Mouse (Mus musculus) hindbrain, embryonic 14.5 days (tissue): Measurements from ENCODE around the gene Meltf. TPM values are rescaled to one million over a fixed set of nuclear protein-coding genes. Genes with fewer than 3 reads are reported as not detected.

Experiments used
- ATAC-seq: fragments of 200-750 bp; cut with Nextera tagmentation; 2 replicates; pipeline ENCODE4 v1.8.0; 2017; ENCODE audit warnings: moderate number of reproducible peaks, mild to moderate bottlenecking, moderate TSS enrichment, moderate library complexity; ENCODE audit not compliant: low FRiP score
- DNase-seq: peaks from one replicate; pipeline ENCODE4 v3.0.0-alpha.2; 2015; ENCODE audit warnings: low spot score
- H3K27ac ChIP-seq: fragments of 300-500 bp; sonication (generic); 2 replicates; pipeline ENCODE4 v1.5.1; 2014; ENCODE audit warnings: mild to moderate bottlenecking, moderate library complexity
- H3K27me3 ChIP-seq: fragments of 300-500 bp; sonication (generic); 2 replicates; pipeline ENCODE4 v1.6.1; 2014; ENCODE audit warnings: mild to moderate bottlenecking, low read length, mixed read lengths; ENCODE audit not compliant: control insufficient read depth, insufficient read depth
- H3K36me3 ChIP-seq: fragments of 300-500 bp; sonication (generic); replicated peaks from 2 replicates; pipeline ENCODE4 v1.6.1; 2014; ENCODE audit not compliant: control insufficient read depth, insufficient read depth
- H3K4me1 ChIP-seq: fragments of 300-500 bp; sonication (generic); replicated peaks from 2 replicates; pipeline ENCODE4 v1.6.1; 2014; ENCODE audit warnings: antibody characterized with exemption, low read length, mixed read lengths; ENCODE audit not compliant: control insufficient read depth, insufficient read depth
- H3K4me2 ChIP-seq: fragments of 300-500 bp; sonication (generic); replicated peaks from 2 replicates; pipeline ENCODE4 v1.6.1; 2014; ENCODE audit warnings: mild to moderate bottlenecking, moderate library complexity
- H3K4me3 ChIP-seq: fragments of 300-500 bp; sonication (generic); replicated peaks from 2 replicates; pipeline ENCODE4 v1.5.1; 2014; ENCODE audit warnings: mild to moderate bottlenecking, low read length
- H3K9ac ChIP-seq: fragments of 300-500 bp; sonication (generic); 2 replicates; pipeline ENCODE4 v1.6.1; 2014
- H3K9me3 ChIP-seq: fragments of 300-500 bp; sonication (generic); 2 replicates; pipeline ENCODE4 v1.6.1; 2016; ENCODE audit warnings: low read length; ENCODE audit not compliant: control insufficient read depth
- WGBS: fragments of 180-500 bp; shearing (Covaris S2); extraction: QIAGEN DNeasy Blood & Tissue Kit; methylation state at CpG from one replicate; pipeline ENCODE4 v1.1.7; 2014; 5-methylcytosine and 5-hydroxymethylcytosine counted together
- polyA plus RNA-seq: library from polyadenylated mRNA; unstranded; fragments of >200 nt; fragmentation: Nextera tagmentation; extraction: Ambion mirVana; gene quantifications from 2 replicates; pipeline ENCODE4 v1.2.1, GENCODE M21; 2014

Meltf gene
- polyA plus RNA-seq, 1 experiment from 2014 or later: 0.17 TPM

- ATAC-seq: no peak
- H3K27ac ChIP-seq: no peak overlapping the region
- DNase-seq: no peak
- no peak overlapping the region for H3K4me2 ChIP-seq
- no peak overlapping the region for H3K9ac ChIP-seq
- H3K4me3 ChIP-seq: no peak overlapping the region
- peaks cover 48% of the 10 kb centered on the region for H3K36me3 ChIP-seq
- no peaks in the 10 kb centered on the region for H3K9me3 ChIP-seq
- no peaks in the 10 kb centered on the region for H3K27me3 ChIP-seq
- WGBS: 70% methylated on average over 3 of the region's 3 CpGs
- H3K4me1 ChIP-seq: no peaks in the 10 kb centered on the region
Observed at GRCm38 (mm10) chr16:31865242-31865641, 13.4 kb upstream of the Meltf start.

DNA sequence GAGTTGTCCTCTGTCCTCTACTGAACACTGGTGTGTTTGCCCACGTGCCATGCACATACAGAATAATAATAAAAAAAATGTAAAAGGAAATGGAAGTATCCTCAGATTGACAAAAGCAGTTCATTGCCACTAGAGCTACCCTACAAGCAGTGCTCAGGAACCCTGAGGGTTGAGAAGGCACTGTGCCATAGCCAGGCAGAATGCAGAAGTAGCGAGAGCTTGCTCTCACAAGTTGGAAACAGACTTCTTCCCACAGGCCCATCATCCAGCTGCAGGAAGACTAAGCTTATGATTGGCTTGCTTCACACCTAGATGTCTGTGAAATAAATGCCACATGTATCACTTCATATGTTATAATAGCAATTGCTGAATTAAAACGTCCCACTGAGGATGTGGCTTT lies 11.7 kb upstream of the Meltf start:
- Histone ChIP-seq H3K4me2 (no peak overlapping the region), H3K27me3 (no peaks in the 10 kb centered on the region), H3K9ac (no peak overlapping the region), H3K27ac (no peak overlapping the region), H3K36me3 (peaks cover 46% of the 10 kb centered on the region), H3K4me1 (no peaks in the 10 kb centered on the region), H3K4me3 (no peak overlapping the region), H3K9me3 (no peaks in the 10 kb centered on the region)
- ATAC-seq (no peak), DNase-seq (no peak)
- 94% methylated on average over 3 of the region's 3 CpGs for WGBS

- Histone ChIP-seq H3K4me2 (no peak overlapping the region), H3K4me3 (no peak overlapping the region), H3K9ac (no peak overlapping the region), H3K27ac (no peak overlapping the region), H3K9me3 (no peaks in the 10 kb centered on the region), H3K27me3 (no peaks in the 10 kb centered on the region), H3K4me1 (no peaks in the 10 kb centered on the region), H3K36me3 (peaks cover 46% of the 10 kb centered on the region)
- no peak for DNase-seq
- 80% methylated on average over 4 of the region's 4 CpGs for WGBS
- ATAC-seq: no peak
Observed at GRCm38 (mm10) chr16:31867736-31868135, 10.9 kb upstream of the Meltf start.

GRCm38 (mm10) chr16:31873721-31874120 lies 4.9 kb upstream of the Meltf start:
- H3K4me2 ChIP-seq: no peak overlapping the region
- ATAC-seq (no peak), DNase-seq (no peak)
- H3K9me3 ChIP-seq: no peaks in the 10 kb centered on the region
- H3K4me1 ChIP-seq: no peaks in the 10 kb centered on the region
- H3K27me3 ChIP-seq: no peaks in the 10 kb centered on the region
- H3K27ac ChIP-seq: no peak overlapping the region
- H3K36me3 ChIP-seq: 0 out of 2 replicates have a peak, but pooled peaks cover 28% of the 10 kb centered on the region
- WGBS: 89% methylated on average over 8 of the region's 8 CpGs
- H3K9ac ChIP-seq: no peak overlapping the region
- no peak overlapping the region for H3K4me3 ChIP-seq

DNA sequence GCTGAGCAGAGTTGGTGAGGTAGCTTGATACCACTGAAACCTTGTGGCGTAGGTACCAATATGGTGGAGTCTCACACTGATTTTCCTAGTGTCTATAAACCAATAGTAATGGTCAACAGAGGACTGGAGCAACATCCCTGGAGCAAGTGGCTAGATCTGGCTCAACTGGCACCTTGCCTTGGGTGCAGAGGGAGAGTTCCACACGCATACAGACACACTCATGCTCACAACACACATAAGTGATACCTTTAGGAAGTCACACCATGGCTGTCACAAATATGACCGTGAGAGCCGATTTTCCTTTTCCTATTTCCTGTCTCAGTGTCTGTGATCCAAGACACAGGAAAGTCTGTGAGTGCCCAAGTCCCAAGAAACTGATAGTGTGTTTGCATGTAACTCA lies 3.2 kb upstream of the Meltf start:
- DNase-seq (no peak), ATAC-seq (no peak)
- H3K27ac ChIP-seq: no peak overlapping the region
- H3K27me3 ChIP-seq: no peaks in the 10 kb centered on the region
- no peak overlapping the region for H3K4me2 ChIP-seq
- H3K4me1 ChIP-seq: no peaks in the 10 kb centered on the region
- H3K9ac ChIP-seq: no peak overlapping the region
- 96% methylated on average over 4 of the region's 4 CpGs for WGBS
- H3K9me3 ChIP-seq: no peaks in the 10 kb centered on the region
- H3K4me3 ChIP-seq: no peak overlapping the region
- 0 out of 2 replicates have a peak, but pooled peaks cover 25% of the 10 kb centered on the region for H3K36me3 ChIP-seq

DNA sequence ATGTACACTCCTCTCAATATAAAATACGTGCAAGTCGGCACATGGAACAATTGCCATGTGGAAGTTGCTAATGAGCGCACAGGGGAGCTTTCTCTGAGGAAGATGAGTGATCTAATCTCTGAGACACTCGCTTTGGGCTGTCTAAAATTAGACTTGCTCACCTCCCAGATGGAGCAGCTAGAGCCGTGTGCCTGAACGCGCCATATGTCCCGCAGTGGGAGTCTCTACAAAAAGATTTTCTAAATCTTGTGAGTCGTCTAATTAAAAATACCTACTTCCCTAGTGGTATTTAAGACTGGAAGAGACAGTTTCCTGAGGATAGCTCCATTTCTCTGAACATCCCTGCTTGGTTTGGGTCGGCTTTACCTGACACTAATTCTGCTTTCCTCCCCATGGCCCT lies 2.2 kb upstream of the Meltf start:
- Histone ChIP-seq H3K9ac (no peak overlapping the region), H3K27ac (no peak overlapping the region), H3K27me3 (no peaks in the 10 kb centered on the region), H3K4me1 (no peaks in the 10 kb centered on the region), H3K4me2 (no peak overlapping the region), H3K36me3 (0 out of 2 replicates have a peak, but pooled peaks cover 20% of the 10 kb centered on the region), H3K9me3 (no peaks in the 10 kb centered on the region), H3K4me3 (no peak overlapping the region)
- WGBS: 79% methylated on average over 10 of the region's 10 CpGs
- ATAC-seq (no peak), DNase-seq (no peak)

- H3K9me3 ChIP-seq: no peaks in the 10 kb centered on the region
- H3K4me2 ChIP-seq: no peak overlapping the region
- H3K36me3 ChIP-seq: 0 out of 2 replicates have a peak, but pooled peaks cover 15% of the 10 kb centered on the region
- H3K27ac ChIP-seq: no peak overlapping the region
- H3K27me3 ChIP-seq: no peaks in the 10 kb centered on the region
- no peak for ATAC-seq
- H3K9ac ChIP-seq: no peak overlapping the region
- no peak overlapping the region for H3K4me3 ChIP-seq
- no peak for DNase-seq
- H3K4me1 ChIP-seq: no peaks in the 10 kb centered on the region
- 63% methylated on average over 6 of the region's 6 CpGs for whole genome bisulfite sequencing
Observed at GRCm38 (mm10) chr16:31878052-31878451, 558 bp upstream of the Meltf start.

DNA sequence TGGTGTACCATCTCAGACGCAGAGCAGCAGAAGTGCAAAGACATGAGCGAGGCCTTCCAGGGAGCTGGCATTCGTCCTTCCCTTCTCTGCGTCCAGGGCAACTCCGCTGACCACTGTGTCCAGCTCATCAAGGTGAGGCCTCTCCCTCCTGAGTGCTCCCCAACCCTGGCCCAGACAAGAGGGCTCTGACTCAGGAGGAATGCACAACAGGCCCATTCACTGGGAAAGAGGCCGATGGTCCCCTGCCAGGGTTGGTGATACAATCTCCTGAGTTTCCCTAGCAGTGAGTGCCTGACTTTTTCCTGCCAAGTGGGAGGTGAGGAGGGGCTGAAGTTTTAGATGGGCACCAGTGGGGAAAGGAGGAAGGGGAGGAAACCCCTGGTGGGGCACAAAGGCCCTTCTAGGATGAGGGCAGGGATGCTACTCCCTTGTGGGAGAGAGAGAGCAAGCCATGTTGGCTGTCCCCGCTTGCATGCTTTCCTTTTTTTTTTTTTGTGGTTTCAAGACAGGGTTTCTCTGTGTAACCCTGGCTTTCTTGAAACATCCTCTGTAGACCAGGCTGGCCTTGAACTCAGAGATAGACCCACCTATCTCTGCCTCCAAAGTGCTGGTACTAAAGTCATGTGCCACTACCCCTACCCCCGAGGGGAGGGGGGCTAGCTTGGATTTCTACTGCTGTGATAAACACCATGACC lies 1.7 kb downstream of the Meltf start:
- Histone ChIP-seq H3K27ac (no peak overlapping the region), H3K9me3 (no peaks in the 10 kb centered on the region), H3K36me3 (no peaks in the 10 kb centered on the region), H3K4me1 (0 out of 2 replicates have a peak, but pooled peaks cover 5% of the 10 kb centered on the region), H3K27me3 (no peaks in the 10 kb centered on the region), H3K9ac (no peak overlapping the region), H3K4me3 (no peak overlapping the region), H3K4me2 (no peak overlapping the region)
- DNase-seq: no peak
- WGBS: 82% methylated on average over 8 of the region's 8 CpGs
- ATAC-seq: no peak

DNA sequence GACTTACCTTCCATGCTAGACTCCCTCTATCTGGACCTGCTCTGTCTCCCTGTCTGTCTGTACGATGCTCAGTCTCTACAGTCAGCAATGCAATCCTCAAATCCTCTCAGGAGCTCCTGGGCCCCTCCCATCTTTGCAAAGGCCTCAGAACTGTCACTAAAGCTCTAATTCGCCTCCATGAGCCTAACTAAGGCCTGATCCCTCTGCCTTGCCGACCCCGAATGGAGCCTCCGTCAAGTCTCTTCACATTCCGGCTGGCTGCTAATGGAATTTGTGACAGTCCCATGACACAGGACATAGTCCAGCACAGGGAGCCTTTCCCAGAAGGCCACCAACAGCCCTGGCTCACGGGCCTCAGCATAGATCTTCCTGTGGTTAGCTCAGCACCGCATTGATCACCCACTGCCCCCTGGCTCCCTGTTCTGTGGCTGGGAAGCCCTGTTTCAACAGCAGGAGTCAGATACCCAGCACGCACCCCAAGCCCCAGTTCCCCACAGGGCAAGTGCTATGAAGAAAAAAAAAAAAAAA lies 3.8 kb downstream of the Meltf start:
- ATAC-seq: no peak
- 60% methylated on average over 9 of the region's 9 CpGs for WGBS
- H3K9me3 ChIP-seq: no peaks in the 10 kb centered on the region
- H3K9ac ChIP-seq: no peak overlapping the region
- no peak overlapping the region for H3K4me3 ChIP-seq
- no peaks in the 10 kb centered on the region for H3K27me3 ChIP-seq
- H3K27ac ChIP-seq: no peak overlapping the region
- no peak overlapping the region for H3K4me2 ChIP-seq
- no peak for DNase-seq
- H3K36me3 ChIP-seq: no peaks in the 10 kb centered on the region
- H3K4me1 ChIP-seq: 0 out of 2 replicates have a peak, but pooled peaks cover 5% of the 10 kb centered on the region
